Comparison of ENCODE assay signal across 6 mouse cellular contexts in the genomic region with DNA sequence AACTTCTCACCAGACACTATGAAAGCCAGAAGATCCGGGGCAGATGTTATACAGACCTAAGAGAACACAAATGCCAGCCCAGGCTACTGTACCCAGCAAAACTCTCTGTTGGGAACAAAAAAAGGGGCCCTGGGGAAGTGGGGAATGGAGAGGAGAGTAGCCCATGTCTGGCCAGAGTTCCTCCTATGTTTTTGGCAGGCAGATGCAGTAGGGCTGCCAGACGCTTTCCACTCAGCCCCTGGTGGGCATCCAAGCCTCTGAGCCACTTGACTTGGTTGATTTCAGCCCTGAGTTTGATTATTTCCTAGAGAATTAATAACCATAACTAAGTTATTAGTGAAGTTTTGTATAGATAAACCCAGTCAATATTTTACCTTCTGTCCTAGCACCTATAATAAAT. TPM values are rescaled to one million over a fixed set of nuclear protein-coding genes. Genes with fewer than 3 reads are reported as not detected.
"Had no signal": no experiment of that assay in that cellular context is flagged by ENCODE, and none has a peak within 500 bp of the region (broad histone marks: within the 10 kb centered on the region; RNA-seq: fewer than 3 reads in every experiment).

No protein-coding gene starts in this region.

RNA-seq across cellular contexts. Expression of a gene that starts 29.8 kb away (rescaled TPM):
- total RNA-seq: megakaryocyte, adult 5-6 weeks; megakaryocyte-erythroid progenitor cell, adult 5-6 weeks; monocyte, adult 5-6 weeks; neutrophil, adult 5-6 weeks had no signal
- polyA plus RNA-seq: spleen, adult 2 months; testis, adult 2 months had no signal
